In the genomic region with DNA sequence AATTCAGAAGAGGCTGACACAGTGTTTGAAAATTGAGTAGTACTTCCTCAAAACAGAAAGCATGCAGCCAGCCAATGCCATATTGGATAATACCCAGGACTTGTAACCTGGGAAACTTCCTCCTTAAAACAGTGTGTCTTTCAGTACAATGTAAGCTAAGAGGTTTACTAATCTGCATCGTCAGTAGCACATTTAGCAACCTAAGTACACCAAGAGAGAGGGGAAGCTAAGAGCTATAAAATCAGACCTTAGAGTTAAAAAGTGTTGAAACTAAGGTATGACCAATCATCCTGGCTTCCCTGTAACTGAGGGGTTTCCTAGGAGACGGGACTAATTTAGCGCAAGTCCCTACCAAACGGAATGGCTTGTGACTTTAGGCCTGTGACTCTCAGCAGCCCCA, we compare ENCODE assay signal across 17 mouse cellular contexts.
"Had no signal": no experiment of that assay in that cellular context is flagged by ENCODE, and none has a peak within 500 bp of the region (broad histone marks: within the 10 kb centered on the region; RNA-seq: fewer than 3 reads in every experiment).

No protein-coding gene starts in this region.

- ATAC-seq: intestine, embryonic 16.5 days; midbrain, embryonic 13.5 days; midbrain, embryonic 16.5 days had no signal

- H3K9me3 ChIP-seq: liver, embryonic 13.5 days; midbrain, embryonic 10.5 days; midbrain, embryonic 13.5 days; stomach, embryonic 15.5 days had no signal

- DNase-seq: kidney, adult 18-20 months; kidney, postnatal 25 days; layer of hippocampus, adult 9-11 months; liver, embryonic 13.5 days; lung, adult 2 months; lung, postnatal 36 days; thymus, postnatal 25 days had no signal

- H3K4me2 ChIP-seq: liver, embryonic 13.5 days; midbrain, embryonic 13.5 days; stomach, embryonic 15.5 days had no signal

- H3K27ac ChIP-seq: kidney, postnatal 0 days; layer of hippocampus, adult 2 months; left cerebral cortex, adult 2 months; liver, embryonic 13.5 days; midbrain, embryonic 10.5 days; midbrain, embryonic 13.5 days had no signal

- H3K9ac ChIP-seq: liver, embryonic 13.5 days; midbrain, embryonic 13.5 days; stomach, embryonic 15.5 days had no signal

- H3K4me1 ChIP-seq: liver, embryonic 13.5 days; megakaryocyte, embryonic 14.5 days; midbrain, embryonic 10.5 days; midbrain, embryonic 13.5 days had no signal

- H3K27me3 ChIP-seq: liver, embryonic 13.5 days; megakaryocyte, embryonic 14.5 days; midbrain, embryonic 13.5 days; stomach, embryonic 15.5 days had no signal

- H3K4me3 ChIP-seq: layer of hippocampus, adult 2 months; left cerebral cortex, adult 2 months; liver, embryonic 13.5 days; megakaryocyte, embryonic 14.5 days; midbrain, embryonic 10.5 days; midbrain, embryonic 13.5 days; myocyte; stomach, embryonic 15.5 days had no signal

- H3K36me3 ChIP-seq: liver, embryonic 13.5 days; midbrain, embryonic 10.5 days; midbrain, embryonic 13.5 days; stomach, embryonic 15.5 days had no signal
